Mouse (Mus musculus) embryonic facial prominence, embryonic 13.5 days (tissue): ENCODE results near the gene Krt87. TPM values are rescaled to one million over a fixed set of nuclear protein-coding genes. Genes with fewer than 3 reads are reported as not detected.

Source experiments
- ATAC-seq: fragments of 200-750 bp; cut with Nextera tagmentation; 2 replicates; pipeline ENCODE4 v1.8.0; 2017; ENCODE audit warnings: low read depth; ENCODE audit not compliant: insufficient number of reproducible peaks, insufficient read depth, low FRiP score, low TSS enrichment
- H3K27ac ChIP-seq: fragments of 300-500 bp; sonication (generic); 2 replicates; pipeline ENCODE4 v1.5.1; 2015; ENCODE audit warnings: moderate library complexity, mild to moderate bottlenecking, inconsistent platforms
- H3K27me3 ChIP-seq: fragments of 300-500 bp; sonication (generic); 2 replicates; pipeline ENCODE4 v1.6.1; 2015; ENCODE audit warnings: mild to moderate bottlenecking, inconsistent platforms
- H3K36me3 ChIP-seq: fragments of 300-500 bp; sonication (generic); 2 replicates; pipeline ENCODE4 v1.6.1; 2015; ENCODE audit warnings: mild to moderate bottlenecking, inconsistent platforms
- H3K4me1 ChIP-seq: fragments of 300-500 bp; sonication (generic); 2 replicates; pipeline ENCODE4 v1.6.1; 2015; ENCODE audit warnings: inconsistent platforms
- H3K4me2 ChIP-seq: fragments of 300-500 bp; sonication (generic); 2 replicates; pipeline ENCODE4 v1.6.1; 2015; ENCODE audit warnings: moderate library complexity, mild to moderate bottlenecking, inconsistent platforms
- H3K4me3 ChIP-seq: fragments of 300-500 bp; sonication (generic); 2 replicates; pipeline ENCODE4 v1.5.1; 2015; ENCODE audit warnings: mild to moderate bottlenecking, inconsistent platforms
- H3K9ac ChIP-seq: fragments of 300-500 bp; sonication (generic); 2 replicates; pipeline ENCODE4 v1.6.1; 2015; ENCODE audit warnings: mild to moderate bottlenecking, inconsistent platforms
- H3K9me3 ChIP-seq: fragments of 300-500 bp; sonication (generic); 2 replicates; pipeline ENCODE4 v1.6.1; 2016; ENCODE audit warnings: inconsistent platforms
- WGBS: fragments of 180-500 bp; shearing (Covaris S2); methylation state at CpG from one replicate; pipeline ENCODE4 v1.1.7; 2015; ENCODE audit warnings: mixed read lengths; 5-methylcytosine and 5-hydroxymethylcytosine counted together
- polyA plus RNA-seq: library from polyadenylated mRNA; unstranded; fragments of >200 nt; fragmentation: Nextera tagmentation; extraction: Ambion mirVana; gene quantifications from 2 replicates; pipeline ENCODE4 v1.2.1, GENCODE M21; 2015

The Krt87 gene
- 0.55 and 0.66 TPM in 2 replicates for polyA plus RNA-seq

- no peaks in the 10 kb centered on the region for H3K9me3 ChIP-seq
- 3% methylated on average over 34 of the region's 34 CpGs for WGBS
- peak within 1 kb of the TSS; percentile 36 for H3K4me3 ChIP-seq
- H3K4me2 ChIP-seq = peak within 1 kb of the TSS; percentile 58
- no peak within 1 kb of the TSS for H3K27ac ChIP-seq
- peak within 1 kb of the TSS; percentile 57 for H3K9ac ChIP-seq
- peaks cover 7% of the 10 kb centered on the region for H3K4me1 ChIP-seq
- no peak for ATAC-seq
- peaks cover 46% of the 10 kb centered on the region for H3K27me3 ChIP-seq
- no peaks in the 10 kb centered on the region for H3K36me3 ChIP-seq
Measured at GRCm38 (mm10) chr15:101438555-101438954, at the start of gene Krt87. Gene Krt87 (minus strand): TSS chr15:101438804.

- Histone ChIP-seq H3K9ac (no peak overlapping the region), H3K36me3 (no peaks in the 10 kb centered on the region), H3K4me2 (no peak overlapping the region), H3K27ac (no peak overlapping the region), H3K9me3 (no peaks in the 10 kb centered on the region), H3K27me3 (no peaks in the 10 kb centered on the region), H3K4me3 (no peak overlapping the region), H3K4me1 (no peaks in the 10 kb centered on the region)
- ATAC-seq = no peak
- WGBS = 62% methylated on average over 11 of the region's 11 CpGs
Measured at GRCm38 (mm10) chr15:101485911-101486635, 47.5 kb upstream of the Krt87 start.

GRCm38 (mm10) chr15:101484939-101485338, 46.3 kb upstream of the Krt87 start:
- 76% methylated on average over 1 of the region's 1 CpGs for WGBS
- no peaks in the 10 kb centered on the region for H3K9me3 ChIP-seq

GRCm38 (mm10) chr15:101483646-101484045, 45.0 kb upstream of the Krt87 start:
- Histone ChIP-seq H3K27me3 (peaks cover 15% of the 10 kb centered on the region; the same call in 1 of the 2 replicates), H3K27ac (no peak overlapping the region), H3K9me3 (no peaks in the 10 kb centered on the region), H3K4me2 (no peak overlapping the region), H3K4me1 (peaks cover 11% of the 10 kb centered on the region), H3K36me3 (no peaks in the 10 kb centered on the region), H3K9ac (no peak overlapping the region), H3K4me3 (no peak overlapping the region)
- 65% methylated on average over 1 of the region's 1 CpGs for WGBS
- no peak for ATAC-seq

More at GRCm38 (mm10) chr15:101484939-101485338, 46.3 kb upstream of the Krt87 start:
- no peaks in the 10 kb centered on the region for H3K4me1 ChIP-seq
- H3K4me3 ChIP-seq = no peak overlapping the region
- no peak overlapping the region for H3K4me2 ChIP-seq
- H3K9ac ChIP-seq = no peak overlapping the region
- peaks cover 3% of the 10 kb centered on the region; the same call in 1 of the 2 replicates for H3K27me3 ChIP-seq
- no peak overlapping the region for H3K27ac ChIP-seq
- ATAC-seq = no peak
- no peaks in the 10 kb centered on the region for H3K36me3 ChIP-seq

GRCm38 (mm10) chr15:101482056-101482455, 43.5 kb upstream of the Krt87 start:
- no peak overlapping the region for H3K4me2 ChIP-seq
- ATAC-seq = no peak
- H3K27me3 ChIP-seq = peaks cover 22% of the 10 kb centered on the region
- 32% methylated on average over 4 of the region's 4 CpGs for WGBS
- H3K9ac ChIP-seq = no peak overlapping the region
- no peaks in the 10 kb centered on the region for H3K36me3 ChIP-seq
- peaks cover 11% of the 10 kb centered on the region for H3K4me1 ChIP-seq
- no peak overlapping the region for H3K4me3 ChIP-seq
- H3K27ac ChIP-seq = no peak overlapping the region
- H3K9me3 ChIP-seq = no peaks in the 10 kb centered on the region

GRCm38 (mm10) chr15:101479666-101480060, 41.1 kb upstream of the Krt87 start:
- no peak overlapping the region for H3K27ac ChIP-seq
- H3K27me3 ChIP-seq = peaks cover 22% of the 10 kb centered on the region
- H3K9me3 ChIP-seq = no peaks in the 10 kb centered on the region
- H3K9ac ChIP-seq = peak overlapping the region; percentile 63
- H3K4me2 ChIP-seq = peak overlapping the region; percentile 70
- ATAC-seq = no peak
- peak overlapping the region; percentile 37 for H3K4me3 ChIP-seq
- peaks cover 11% of the 10 kb centered on the region for H3K4me1 ChIP-seq
- WGBS = 32% methylated on average over 11 of the region's 11 CpGs
- no peaks in the 10 kb centered on the region for H3K36me3 ChIP-seq

GRCm38 (mm10) chr15:101479007-101479665, 40.5 kb upstream of the Krt87 start:
- ATAC-seq = no peak
- peak overlapping the region; percentile 63 for H3K9ac ChIP-seq

GRCm38 (mm10) chr15:101472952-101473528, 34.4 kb upstream of the Krt87 start, which contains the start of gene Krt86:
Gene Krt86 (plus strand): TSS chr15:101473478.
- H3K36me3 ChIP-seq = no peaks in the 10 kb centered on the region
- WGBS = 30% methylated on average over 10 of the region's 10 CpGs
- H3K4me3 ChIP-seq = no peak within 1 kb of the TSS
- no peak within 1 kb of the TSS for H3K9ac ChIP-seq
- no peak within 1 kb of the TSS for H3K27ac ChIP-seq
- no peaks in the 10 kb centered on the region for H3K9me3 ChIP-seq
- H3K27me3 ChIP-seq = peaks cover 4% of the 10 kb centered on the region
- ATAC-seq = no peak
- no peak within 1 kb of the TSS for H3K4me2 ChIP-seq
- H3K4me1 ChIP-seq = no peaks in the 10 kb centered on the region

More at GRCm38 (mm10) chr15:101479007-101479665, 40.5 kb upstream of the Krt87 start:
- H3K36me3 ChIP-seq = no peaks in the 10 kb centered on the region
- H3K4me3 ChIP-seq = peak overlapping the region; percentile 37
- no peaks in the 10 kb centered on the region for H3K9me3 ChIP-seq
- H3K4me1 ChIP-seq = peaks cover 11% of the 10 kb centered on the region
- H3K27ac ChIP-seq = no peak overlapping the region
- peak overlapping the region; percentile 70 for H3K4me2 ChIP-seq
- peaks cover 22% of the 10 kb centered on the region for H3K27me3 ChIP-seq
- 7% methylated on average over 31 of the region's 31 CpGs for WGBS

GRCm38 (mm10) chr15:101469093-101469492, 30.5 kb upstream of the Krt87 start:
- WGBS = 84% methylated on average over 4 of the region's 4 CpGs
- no peak overlapping the region for H3K27ac ChIP-seq
- H3K36me3 ChIP-seq = no peaks in the 10 kb centered on the region
- no peaks in the 10 kb centered on the region for H3K9me3 ChIP-seq
- H3K4me1 ChIP-seq = no peaks in the 10 kb centered on the region
- H3K27me3 ChIP-seq = no peaks in the 10 kb centered on the region
- no peak for ATAC-seq
- no peak overlapping the region for H3K9ac ChIP-seq
- H3K4me2 ChIP-seq = no peak overlapping the region
- H3K4me3 ChIP-seq = no peak overlapping the region

GRCm38 (mm10) chr15:101463651-101464050, 25.0 kb upstream of the Krt87 start, which contains the start of gene Krt81:
Gene Krt81 (minus strand): TSS chr15:101463751.
- H3K27ac ChIP-seq = no peak within 1 kb of the TSS
- no peak within 1 kb of the TSS for H3K9ac ChIP-seq
- H3K9me3 ChIP-seq = no peaks in the 10 kb centered on the region
- WGBS = 76% methylated on average over 13 of the region's 13 CpGs
- H3K4me2 ChIP-seq = no peak within 1 kb of the TSS
- H3K4me3 ChIP-seq = no peak within 1 kb of the TSS
- 0 out of 2 replicates have a peak, but pooled peaks cover 5% of the 10 kb centered on the region for H3K27me3 ChIP-seq
- H3K36me3 ChIP-seq = no peaks in the 10 kb centered on the region
- no peak for ATAC-seq
- peaks cover 5% of the 10 kb centered on the region; the same call in 1 of the 2 replicates for H3K4me1 ChIP-seq

- H3K4me3 ChIP-seq = no peak overlapping the region
- no peak overlapping the region for H3K4me2 ChIP-seq
- ATAC-seq = no peak
- H3K27me3 ChIP-seq = 0 out of 2 replicates have a peak, but pooled peaks cover 5% of the 10 kb centered on the region
- 74% methylated on average over 14 of the region's 14 CpGs for WGBS
- no peak overlapping the region for H3K27ac ChIP-seq
- peaks cover 2% of the 10 kb centered on the region; the same call in 1 of the 2 replicates for H3K9me3 ChIP-seq
- H3K4me1 ChIP-seq = peaks cover 10% of the 10 kb centered on the region; the same call in 1 of the 2 replicates
- H3K36me3 ChIP-seq = no peaks in the 10 kb centered on the region
- no peak overlapping the region for H3K9ac ChIP-seq
Measured at GRCm38 (mm10) chr15:101459283-101459682, 20.7 kb upstream of the Krt87 start.
